Mouse (Mus musculus) small intestine, adult 2 months (tissue): ENCODE data around the gene Smpd1.

Experiments
- CTCF ChIP-seq: fragments of 200-500 bp; IDR thresholded peaks from 2 replicates; pipeline ENCODE4 v1.5.1; 2012; ENCODE audit warnings: low read depth, mild to moderate bottlenecking, control low read depth, inconsistent platforms, low read length, moderate library complexity, mixed read lengths; ENCODE audit not compliant: insufficient replicate concordance, insufficient read length; ENCODE audit errors: extremely low read depth
- POLR2A ChIP-seq: fragments of 200-500 bp; IDR thresholded peaks from 2 replicates; pipeline ENCODE4 v1.6.1; 2012; ENCODE audit warnings: low read depth, mild to moderate bottlenecking, control low read depth, inconsistent platforms, low read length, moderate library complexity

GRCm38 (mm10) chr7:105568988-105569471 lies 14.9 kb downstream of the Smpd1 start:
- TF ChIP-seq CTCF (no peak), POLR2A (no peak)
